Mouse (Mus musculus) v-Abl transformed pro-B cells (cell line): ENCODE results near the gene H2-Ob.

ENCODE experiments used
- in situ Hi-C, 2 experiments: fragments of 400-800 bp; cut with MboI; formaldehyde crosslinking; loops; one replicate each; pipeline ENCODE4 v1.15.1; 2025; ENCODE audit not compliant: unreplicated experiment in 2 of 2

The H2-Ob gene

GRCm38 (mm10) chr17:34238706-34239105, at the start of gene H2-Ob:
H2-Ob (plus strand) TSS chr17:34238903.
- in situ Hi-C loops = loop anchor here (5.0 to 10.0 kb wide), 3 partner anchors 66 to 164 kb away; no protein-coding TSS in a partner anchor

DNA sequence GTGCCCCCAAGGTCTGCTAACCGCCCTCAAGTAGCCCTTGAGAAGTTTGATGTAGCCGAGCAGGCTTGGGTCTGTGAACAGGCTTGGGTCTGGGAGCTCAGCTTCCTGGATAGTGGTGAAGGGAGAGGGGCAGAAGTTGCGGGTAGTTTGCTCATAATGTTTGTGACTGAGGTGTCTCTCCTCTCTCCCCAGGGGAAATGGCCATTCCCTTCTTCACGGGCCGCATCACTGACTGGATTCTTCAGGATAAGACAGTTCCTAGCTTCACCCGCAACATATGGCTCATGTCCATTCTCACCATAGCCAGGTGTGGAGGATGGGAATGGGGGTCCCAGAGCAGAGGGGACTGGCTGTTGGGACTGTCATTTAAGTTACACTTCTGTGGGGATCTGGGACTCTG, 49.7 kb upstream of the H2-Ob start:
- in situ Hi-C loops = no loop called here

DNA sequence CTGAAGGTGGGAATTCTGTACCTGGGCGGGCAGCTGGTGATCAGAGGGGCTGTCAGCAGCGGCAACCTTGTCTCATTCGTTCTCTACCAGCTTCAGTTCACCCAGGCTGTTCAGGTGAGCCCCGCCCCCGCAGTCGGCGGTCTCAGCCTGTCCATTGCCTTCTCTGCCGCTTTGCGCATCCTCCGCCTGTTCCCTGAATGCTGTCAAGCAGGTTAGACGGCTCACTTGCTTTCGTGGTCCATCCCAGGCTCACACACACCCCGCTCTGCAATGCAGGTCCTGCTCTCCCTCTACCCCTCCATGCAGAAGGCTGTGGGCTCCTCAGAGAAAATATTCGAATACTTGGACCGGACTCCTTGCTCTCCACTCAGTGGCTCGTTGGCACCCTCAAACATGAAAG, 45.9 kb upstream of the H2-Ob start:
- in situ Hi-C loops = no loop called here

DNA sequence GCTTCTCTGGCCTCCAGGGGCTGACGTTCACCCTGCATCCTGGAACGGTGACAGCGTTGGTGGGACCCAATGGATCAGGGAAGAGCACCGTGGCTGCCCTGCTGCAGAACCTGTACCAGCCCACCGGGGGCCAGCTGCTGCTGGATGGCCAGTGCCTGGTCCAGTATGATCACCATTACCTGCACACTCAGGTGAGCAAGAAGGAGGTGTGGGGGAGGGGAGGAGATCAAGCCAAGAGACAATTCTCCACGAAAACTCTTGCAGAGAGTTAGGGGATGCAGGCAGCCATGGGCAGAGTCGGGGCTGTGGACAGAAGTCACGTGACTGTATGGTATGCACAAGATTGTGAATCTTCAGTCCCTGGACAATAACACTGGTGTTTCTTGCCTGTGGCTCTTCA, 45.2 kb upstream of the H2-Ob start:
- in situ Hi-C loops = no loop called here

GRCm38 (mm10) chr17:34194723-34195122, 44.0 kb upstream of the H2-Ob start:
- in situ Hi-C loops = no loop called here

DNA sequence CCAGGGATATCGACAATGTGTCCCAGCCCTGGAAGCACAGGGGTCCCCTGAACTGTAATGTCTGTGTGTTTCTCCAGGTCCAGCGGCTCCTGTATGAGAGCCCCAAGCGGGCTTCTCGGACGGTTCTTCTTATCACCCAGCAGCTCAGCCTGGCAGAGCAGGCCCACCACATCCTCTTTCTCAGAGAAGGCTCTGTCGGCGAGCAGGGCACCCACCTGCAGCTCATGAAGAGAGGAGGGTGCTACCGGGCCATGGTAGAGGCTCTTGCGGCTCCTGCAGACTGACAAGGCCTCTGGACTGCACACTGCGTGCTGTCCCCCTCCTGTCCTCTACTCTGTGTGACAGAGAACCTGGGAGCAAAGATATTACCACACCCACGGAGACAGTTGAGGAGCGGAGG, 42.2 kb upstream of the H2-Ob start:
- in situ Hi-C loops = no loop called here

- in situ Hi-C loops = no loop called here
Measured at GRCm38 (mm10) chr17:34196941-34197894, 41.5 kb upstream of the H2-Ob start, which contains the start of gene Psmb8. Psmb8 (plus strand) TSS chr17:34197721.

DNA sequence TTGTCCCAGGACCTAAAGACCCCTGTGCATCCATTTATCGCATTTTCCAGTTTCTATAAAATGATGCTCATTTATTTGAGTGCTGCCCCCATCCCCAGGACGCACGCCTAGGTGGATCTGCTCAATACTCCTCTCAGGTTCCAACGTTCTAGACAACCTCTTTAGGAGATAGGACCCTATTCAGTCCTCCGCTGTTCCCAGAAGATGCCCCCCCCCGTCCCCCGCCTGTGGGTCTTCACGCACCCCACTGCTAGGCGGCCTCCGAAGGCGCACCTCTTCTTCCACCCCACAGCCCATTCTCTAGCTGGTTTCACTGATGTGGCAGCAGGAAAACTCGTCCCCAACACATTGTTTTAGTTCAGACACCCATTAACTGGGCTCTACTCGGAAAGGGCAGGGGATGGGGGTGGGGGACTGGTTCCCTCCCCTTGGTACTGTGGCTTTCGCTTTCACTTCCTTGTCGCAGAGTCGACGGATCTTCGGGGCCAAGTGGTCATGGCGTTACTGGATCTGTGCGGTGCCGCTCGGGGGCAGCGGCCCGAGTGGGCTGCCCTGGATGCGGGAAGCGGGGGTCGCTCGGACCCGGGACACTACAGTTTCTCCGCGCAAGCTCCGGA, 40.7 kb upstream of the H2-Ob start:
- in situ Hi-C loops = no loop called here

DNA sequence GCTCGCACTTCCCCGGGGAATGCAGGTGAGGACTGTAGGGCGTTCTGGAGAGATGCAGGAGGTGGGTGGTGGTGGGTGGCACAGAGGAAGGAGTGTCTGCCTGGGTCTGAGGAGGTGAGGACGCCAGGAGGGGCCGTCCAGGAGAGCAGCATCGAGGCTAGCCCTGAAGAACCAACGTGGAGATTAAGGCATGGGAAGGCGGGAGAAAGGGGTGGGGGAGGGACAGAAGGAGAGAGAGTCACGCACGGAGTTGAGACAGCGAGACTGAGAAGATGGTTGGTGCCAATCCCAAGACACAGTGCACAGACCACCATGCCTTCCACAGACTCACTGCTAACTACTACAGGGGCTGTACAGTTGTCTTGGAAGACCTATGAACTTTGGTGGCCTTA, 40.2 kb upstream of the H2-Ob start:
- in situ Hi-C loops = no loop called here

- in situ Hi-C loops = no loop called here
Measured at GRCm38 (mm10) chr17:34199050-34199619, 39.6 kb upstream of the H2-Ob start.

- in situ Hi-C loops = no loop called here
Measured at GRCm38 (mm10) chr17:34200047-34200446, 38.7 kb upstream of the H2-Ob start.

- in situ Hi-C loops = no loop called here
Measured at GRCm38 (mm10) chr17:34200772-34201505, 37.8 kb upstream of the H2-Ob start.

DNA sequence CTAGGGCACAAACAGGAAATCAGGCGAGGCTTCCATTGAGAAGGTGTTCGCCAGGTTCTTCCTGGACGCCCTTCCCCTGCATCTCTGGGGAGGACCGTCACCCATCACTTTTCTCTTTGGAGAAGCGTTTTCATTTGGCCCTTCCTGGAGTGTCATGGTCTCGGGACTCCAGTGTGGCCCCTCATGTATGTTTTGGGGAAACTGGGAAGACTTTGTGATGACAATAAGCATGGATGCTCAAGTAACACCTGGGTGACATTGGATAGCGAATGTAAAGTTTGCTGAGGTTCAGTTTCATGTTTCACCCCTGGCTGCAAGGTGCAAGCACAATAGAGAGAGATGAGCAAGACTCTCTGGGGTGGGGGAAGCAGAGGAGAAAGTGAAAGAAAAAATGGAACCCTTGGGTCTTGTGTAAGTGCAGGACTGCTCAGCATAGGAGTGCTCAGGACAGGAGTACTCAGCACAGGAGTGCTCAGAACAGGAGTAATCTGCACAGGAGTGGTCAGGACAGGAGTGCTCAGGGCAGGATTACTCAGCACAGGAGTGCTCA, 37.1 kb upstream of the H2-Ob start:
- in situ Hi-C loops = no loop called here

DNA sequence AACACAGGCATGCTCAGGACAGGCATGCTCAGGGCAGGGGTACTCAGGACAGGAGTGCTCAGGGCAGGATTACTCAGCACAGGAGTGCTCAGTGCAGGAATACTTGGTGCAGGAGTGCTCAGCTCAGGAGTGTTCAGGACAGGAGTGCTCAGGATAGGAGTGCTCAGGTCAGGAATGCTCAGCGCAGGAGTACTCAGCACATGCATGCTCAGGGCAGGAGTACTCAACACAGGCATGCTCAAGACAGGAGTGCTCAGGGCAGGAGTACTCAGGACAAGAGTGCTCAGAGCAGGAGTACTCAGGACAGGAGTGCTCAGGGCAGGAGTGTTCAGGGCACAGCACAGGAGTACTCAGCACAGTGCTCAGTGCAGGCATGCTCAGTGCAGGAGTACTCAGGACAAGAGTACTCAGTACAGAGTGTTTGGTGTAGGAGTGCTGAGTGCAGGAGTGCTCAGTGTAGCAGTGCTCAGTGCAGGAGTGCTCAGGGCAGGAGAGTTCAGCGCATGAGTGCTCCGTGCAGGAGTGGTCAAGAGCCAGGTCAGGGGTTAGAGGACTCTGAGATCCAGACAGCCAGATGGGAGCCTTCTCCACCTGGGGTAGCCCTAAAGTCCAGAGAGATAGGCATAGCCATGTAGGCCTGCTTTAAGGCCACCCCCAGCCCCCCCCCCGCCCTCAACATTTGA, 35.8 kb upstream of the H2-Ob start:
- in situ Hi-C loops = no loop called here

GRCm38 (mm10) chr17:34203444-34203843, 35.3 kb upstream of the H2-Ob start, which contains the start of gene Tap2:
Tap2 (plus strand) TSS chr17:34203527.
- in situ Hi-C loops = no loop called here

- in situ Hi-C loops = no loop called here
Measured at GRCm38 (mm10) chr17:34204303-34205010, 34.2 kb upstream of the H2-Ob start.

DNA sequence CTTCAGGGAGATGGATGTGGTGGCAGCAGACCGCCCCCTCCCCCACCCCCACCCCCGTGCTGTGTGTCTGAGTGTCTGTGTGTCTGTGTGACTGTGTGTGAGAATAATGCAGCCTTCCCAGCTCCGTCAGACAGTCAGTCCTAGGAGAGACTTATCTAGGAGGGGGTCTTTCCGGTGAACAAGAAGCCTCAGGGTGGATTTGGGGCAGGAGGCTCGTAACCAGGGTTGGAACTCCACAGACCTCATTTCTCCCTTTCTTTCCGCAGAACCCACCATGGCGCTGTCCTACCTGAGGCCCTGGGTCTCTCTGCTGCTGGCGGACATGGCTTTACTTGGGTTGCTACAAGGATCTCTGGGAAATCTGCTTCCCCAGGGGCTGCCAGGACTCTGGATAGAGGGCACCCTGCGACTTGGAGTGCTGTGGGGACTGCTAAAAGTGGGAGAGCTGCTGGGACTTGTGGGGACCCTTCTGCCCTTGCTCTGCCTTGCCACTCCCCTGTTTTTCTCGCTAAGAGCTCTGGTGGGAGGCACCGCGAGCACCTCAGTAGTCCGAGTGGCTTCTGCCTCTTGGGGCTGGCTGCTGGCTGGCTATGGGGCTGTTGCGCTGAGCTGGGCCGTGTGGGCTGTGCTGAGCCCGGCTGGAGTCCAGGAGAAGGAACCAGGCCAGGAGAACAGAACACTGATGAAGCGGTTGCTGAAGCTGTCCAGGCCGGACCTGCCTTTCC, 33.5 kb upstream of the H2-Ob start:
- in situ Hi-C loops = no loop called here

DNA sequence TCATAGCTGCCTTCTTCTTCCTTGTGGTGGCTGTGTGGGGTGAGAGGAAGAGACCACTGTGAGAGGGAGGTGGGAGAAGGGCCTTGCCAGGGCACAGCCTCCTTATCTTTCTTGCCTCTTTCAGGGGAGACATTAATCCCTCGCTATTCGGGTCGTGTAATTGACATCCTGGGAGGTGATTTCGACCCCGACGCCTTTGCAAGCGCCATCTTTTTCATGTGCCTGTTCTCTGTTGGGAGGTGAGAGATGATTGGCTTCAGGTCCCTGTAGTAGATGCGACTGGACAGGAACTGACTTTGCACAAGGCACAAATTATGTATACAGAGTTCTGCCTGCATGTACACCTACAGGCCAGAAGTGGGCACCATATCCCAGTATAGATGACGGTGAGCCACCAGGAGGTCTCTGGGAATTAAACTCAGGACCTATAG, 32.9 kb upstream of the H2-Ob start:
- in situ Hi-C loops = no loop called here

GRCm38 (mm10) chr17:34206731-34207130, 32.0 kb upstream of the H2-Ob start:
- in situ Hi-C loops = no loop called here
